Mouse (Mus musculus) embryo, embryonic 10 days (tissue): ENCODE data around the gene Cdh1.
A peak's percentile ranks its signal among the peaks of the same experiment; 100 is the strongest.
"Not testable (repeated sequence)": the region's sequence is repeated elsewhere in the genome, so short reads cannot be mapped to it uniquely, and the experiment has no call there.

Source experiments
- DNase-seq: peaks from one replicate; pipeline ENCODE4 v3.0.0-alpha.2; 2015; ENCODE audit warnings: low spot score

The Cdh1 gene

GRCm38 (mm10) chr8:106592458-106592857 lies 10.7 kb upstream of the Cdh1 start:
- DNase-seq, result no peak

GRCm38 (mm10) chr8:106595623-106596022 lies 7.5 kb upstream of the Cdh1 start:
- not testable (repeated sequence) for DNase-seq

DNA sequence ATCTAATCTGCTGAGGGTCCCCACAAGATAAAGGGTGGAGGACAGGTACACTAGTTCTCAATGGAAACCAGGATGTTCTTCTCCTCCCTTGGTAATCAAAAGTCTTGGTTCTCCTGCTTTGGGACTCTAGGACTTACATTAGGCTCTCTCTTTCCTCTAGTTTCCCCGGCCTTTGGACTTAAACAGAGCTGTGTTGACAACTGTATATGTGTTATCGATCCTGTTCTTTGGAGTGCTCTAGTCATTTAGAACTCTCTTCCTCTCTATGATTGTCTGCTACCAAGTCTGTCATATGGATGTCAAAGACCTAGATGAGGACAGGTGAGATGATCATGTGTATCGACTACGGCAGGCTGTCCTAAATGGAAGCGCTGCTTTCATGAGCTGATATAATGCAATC lies 6.1 kb upstream of the Cdh1 start:
- no peak for DNase-seq

GRCm38 (mm10) chr8:106599265-106599979 lies 3.7 kb upstream of the Cdh1 start:
- no peak for DNase-seq

DNA sequence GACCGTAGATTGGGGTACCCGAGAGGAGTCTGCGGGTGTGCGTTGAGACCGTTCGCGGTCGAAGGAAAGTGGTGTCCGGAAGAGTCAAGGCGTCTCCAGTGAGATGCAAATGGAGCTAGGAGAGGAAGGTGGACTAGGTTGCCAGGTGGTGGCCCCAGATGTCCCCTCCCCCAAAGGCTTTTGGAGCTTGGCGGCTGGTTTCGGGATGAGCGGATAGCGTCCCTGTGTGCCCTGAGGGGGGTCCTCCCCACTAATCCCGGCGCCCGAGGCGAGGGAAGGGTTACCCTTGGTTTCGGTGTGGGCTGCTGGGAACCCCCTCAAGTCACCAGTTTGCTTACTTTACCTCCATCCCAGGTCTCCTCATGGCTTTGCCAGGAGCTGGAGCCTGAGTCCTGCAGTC lies 782 bp downstream of the Cdh1 start:
- no peak for DNase-seq

DNA sequence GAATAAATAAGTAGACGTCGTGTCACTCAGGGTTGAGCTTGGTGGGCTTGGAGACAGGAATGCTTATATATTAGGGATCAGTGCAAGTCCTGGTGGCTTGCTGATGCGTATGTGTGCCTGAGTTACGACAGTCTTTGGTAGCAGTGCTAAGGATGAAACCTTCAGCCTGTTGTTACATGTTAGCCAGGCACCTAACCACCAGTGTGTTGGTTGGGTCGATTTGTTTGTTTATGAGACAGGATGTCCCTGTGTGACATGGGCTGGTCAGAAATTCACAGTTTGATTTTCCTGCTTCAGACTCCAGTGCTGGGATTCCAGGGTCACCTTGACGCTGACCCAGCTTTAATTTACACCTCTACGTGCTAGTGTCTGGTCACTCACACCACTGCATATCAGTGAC lies 2.5 kb downstream of the Cdh1 start:
- DNase-seq, result no peak

- DNase-seq, result no peak
Observed at GRCm38 (mm10) chr8:106606121-106606520, 3.0 kb downstream of the Cdh1 start.

DNA sequence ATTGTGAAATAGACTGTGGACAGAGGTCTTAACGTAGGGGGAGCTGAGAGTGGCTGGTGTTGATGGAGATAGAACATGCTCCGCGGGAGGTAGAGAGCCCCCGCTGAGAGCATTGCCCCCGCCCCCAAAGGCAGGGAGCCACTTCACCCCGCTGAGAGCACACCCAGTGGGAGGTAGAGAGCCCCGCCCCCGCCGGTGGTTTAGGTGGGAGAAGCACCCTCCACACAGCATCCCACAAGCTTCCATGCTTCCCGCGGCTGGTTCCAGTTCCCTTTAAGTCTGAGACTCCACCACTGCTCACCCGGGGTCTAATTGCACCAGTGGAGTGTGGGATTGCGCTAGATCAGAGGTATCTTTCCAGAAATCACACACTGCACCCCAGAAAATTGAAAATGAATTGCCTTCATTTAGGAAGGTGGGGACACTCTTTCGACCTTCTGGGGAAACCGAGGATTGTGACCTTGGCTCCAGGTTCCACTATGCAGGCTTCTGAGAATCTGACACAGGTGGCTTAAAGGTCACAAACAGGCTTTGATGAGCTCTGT lies 3.5 kb downstream of the Cdh1 start:
- no peak for DNase-seq

DNA sequence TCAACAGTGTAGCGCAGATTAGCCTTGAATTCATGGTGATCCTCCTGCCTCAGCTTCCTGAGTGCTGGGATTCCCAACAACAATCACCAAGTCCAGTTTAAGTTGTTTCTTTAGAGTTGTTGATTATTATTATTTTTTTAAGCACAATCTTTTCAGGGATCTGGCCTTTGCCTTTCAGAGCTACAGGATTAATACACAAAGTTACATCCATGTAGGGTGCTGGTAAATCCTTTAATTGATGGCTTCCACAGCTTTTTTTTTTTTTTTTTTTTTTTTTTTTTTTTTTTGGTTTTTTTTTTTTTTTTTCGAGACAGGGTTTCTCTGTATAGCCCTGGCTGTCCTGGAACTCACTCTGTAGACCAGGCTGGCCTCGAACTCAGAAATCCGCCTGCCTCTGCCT lies 4.6 kb downstream of the Cdh1 start:
- DNase-seq, result not testable (repeated sequence)

DNA sequence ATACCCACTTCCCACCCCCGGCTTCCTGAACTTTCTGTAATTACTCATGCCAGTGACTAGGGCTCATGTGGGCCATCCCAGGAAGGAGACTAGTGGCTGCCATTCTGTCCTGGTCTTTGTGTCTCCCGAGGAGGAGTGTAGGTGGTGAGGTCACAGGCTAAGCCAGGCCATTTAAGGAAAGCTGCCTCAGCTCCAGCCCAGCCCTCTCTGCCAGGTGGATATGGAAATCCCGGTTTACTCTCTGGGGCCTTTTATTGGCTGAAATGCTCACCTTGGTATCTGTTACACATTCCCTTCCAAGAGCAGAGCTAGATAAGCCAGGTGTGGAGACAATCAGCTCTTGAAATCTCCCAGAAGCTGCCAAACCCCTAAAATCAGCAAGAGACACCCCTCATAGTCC lies 5.3 kb downstream of the Cdh1 start:
- DNase-seq, result no peak

- no peak for DNase-seq
Observed at GRCm38 (mm10) chr8:106609076-106609903, 6.1 kb downstream of the Cdh1 start.

DNA sequence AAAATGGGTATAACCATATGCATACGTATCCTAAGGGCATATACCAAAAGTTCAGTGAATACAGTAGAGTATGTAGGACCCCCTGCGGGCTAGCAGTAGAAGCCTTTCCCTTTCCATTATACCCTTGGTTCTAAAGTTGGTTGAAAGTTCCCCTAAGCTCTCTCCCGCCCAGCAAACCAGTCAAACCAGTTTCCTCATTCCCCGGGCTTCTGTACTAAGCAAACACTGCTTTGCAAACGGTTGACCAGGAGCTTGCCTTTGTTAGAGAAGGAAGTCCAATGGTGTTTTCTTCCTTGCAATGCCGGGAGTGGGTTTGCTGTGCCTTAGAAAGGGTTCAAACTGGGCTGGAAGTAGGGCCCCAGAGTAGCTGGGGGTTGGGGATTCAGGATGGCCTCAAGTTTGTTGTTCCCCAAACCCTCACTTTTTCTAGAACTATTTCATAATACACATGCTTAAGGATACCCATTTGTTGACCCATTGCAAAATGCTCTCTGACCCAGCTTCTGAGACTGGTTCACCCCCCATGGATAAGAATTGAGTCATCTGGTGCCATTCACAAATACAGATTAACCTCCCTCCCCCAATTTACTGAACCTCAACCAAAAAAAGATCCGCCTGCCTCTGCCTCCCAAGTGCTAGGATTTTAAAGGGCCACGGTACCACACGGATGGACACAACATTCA lies 7.9 kb downstream of the Cdh1 start:
- DNase-seq, result no peak

GRCm38 (mm10) chr8:106612047-106612446 lies 8.9 kb downstream of the Cdh1 start:
- DNase-seq, result no peak

DNA sequence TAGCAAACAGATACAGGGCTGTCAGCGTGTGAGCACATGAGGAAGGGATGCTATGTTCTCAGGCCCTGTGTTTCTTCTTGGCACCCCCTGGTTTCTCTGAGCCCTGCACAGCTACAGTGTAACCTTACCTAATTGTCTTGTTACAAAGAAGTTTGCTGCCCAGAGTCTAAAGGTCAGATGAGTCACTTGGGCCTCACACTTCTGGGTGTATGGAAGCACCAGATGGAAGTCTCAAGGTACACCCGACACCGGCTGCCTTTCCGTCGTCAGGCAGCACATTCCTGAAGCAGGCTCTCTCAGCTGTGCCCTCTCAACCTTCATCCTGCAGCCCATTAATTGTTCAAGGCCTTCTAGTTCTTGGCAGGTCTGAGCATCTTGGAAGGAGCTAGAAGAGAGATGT lies 11.6 kb downstream of the Cdh1 start:
- DNase-seq, result peak; percentile 54

DNA sequence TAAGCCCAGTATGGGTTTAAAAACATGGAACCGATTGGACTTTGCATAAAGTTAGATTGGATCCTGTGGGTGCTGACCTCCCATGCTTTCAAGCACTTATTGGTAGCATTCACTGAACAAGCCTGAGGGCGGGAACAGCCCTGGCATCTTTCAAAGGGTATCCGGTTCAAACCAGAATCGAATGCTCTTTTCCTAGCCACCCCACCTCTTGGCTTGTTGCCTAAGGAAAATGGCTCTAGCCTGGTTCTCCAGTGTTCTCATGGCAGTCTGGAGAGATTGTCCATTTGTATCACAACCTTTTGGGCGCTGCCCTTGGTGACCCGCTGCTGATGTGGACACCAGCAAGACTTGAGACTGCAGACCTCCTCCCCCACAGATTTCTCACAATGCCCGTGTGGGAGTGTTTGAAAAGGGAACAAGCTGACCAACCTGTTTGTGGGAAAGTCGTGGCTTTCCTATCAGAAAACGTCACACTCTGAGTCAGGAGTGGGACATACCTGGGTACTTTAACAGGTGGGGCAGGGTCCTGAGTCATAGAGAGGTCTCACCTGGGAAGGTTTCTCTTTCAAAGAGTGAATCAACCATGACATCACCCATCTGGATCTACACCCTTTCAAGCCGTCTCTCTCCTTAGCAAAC lies 12.6 kb downstream of the Cdh1 start:
- DNase-seq, result no peak

GRCm38 (mm10) chr8:106616679-106617078 lies 13.5 kb downstream of the Cdh1 start:
- DNase-seq, result no peak

GRCm38 (mm10) chr8:106617196-106617595 lies 14.0 kb downstream of the Cdh1 start:
- no peak for DNase-seq

- DNase-seq, result no peak
Observed at GRCm38 (mm10) chr8:106617865-106618264, 14.7 kb downstream of the Cdh1 start.

DNA sequence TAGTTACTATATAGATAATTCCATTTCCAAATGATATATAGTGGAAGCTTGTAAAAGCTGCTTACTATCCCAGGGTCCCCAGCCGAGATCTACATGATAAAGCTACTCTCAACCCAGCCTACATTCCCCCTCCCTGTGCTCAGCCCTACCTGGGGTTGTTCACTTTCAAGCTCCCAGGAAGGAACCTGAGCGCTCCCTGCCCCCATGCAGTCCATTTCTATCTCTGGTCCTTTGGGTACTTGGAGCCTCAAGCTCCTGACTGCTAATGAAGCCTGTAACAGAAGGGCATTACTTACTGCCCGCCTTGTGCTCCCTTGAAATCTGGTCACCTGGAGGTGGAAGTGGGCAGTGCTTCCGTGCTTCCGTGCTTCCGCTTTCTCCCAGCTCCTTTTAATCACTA lies 15.2 kb downstream of the Cdh1 start:
- no peak for DNase-seq

DNA sequence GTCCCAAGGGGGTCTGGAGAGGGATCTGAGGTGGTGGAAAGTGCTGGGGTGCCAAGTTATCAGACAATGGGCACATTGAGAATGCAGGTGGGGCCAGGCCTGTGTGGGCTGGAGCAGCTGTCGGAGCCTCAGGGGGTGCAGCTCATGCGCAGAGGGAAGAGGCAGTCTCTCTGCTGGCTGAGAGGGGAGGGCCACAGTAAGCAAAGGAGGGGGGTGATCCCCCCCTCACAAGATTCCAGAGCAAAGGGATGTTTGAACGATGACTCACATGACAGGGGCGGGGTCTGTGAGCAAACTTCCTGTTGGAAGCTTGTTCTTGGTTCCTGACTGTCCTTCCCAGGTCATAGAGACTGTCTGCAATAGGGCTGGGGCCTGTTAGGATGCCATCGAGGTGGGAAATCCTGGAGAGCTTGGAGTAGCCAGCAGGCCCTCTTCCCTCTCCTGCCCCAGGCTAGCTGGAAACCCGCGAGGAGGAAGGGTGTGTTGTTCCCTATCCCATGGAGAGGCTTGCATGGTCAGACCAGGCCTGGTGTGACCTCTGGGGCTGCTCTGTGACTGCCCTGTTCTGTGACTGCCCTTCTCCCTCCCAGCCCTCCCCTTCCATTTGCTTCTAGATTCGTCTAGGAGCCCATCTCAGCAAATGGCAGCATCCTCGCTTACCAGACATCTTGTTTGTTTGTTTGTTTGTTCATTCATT lies 16.5 kb downstream of the Cdh1 start:
- DNase-seq, result peak; percentile 59

GRCm38 (mm10) chr8:106620488-106620887 lies 17.3 kb downstream of the Cdh1 start:
- DNase-seq, result no peak

DNA sequence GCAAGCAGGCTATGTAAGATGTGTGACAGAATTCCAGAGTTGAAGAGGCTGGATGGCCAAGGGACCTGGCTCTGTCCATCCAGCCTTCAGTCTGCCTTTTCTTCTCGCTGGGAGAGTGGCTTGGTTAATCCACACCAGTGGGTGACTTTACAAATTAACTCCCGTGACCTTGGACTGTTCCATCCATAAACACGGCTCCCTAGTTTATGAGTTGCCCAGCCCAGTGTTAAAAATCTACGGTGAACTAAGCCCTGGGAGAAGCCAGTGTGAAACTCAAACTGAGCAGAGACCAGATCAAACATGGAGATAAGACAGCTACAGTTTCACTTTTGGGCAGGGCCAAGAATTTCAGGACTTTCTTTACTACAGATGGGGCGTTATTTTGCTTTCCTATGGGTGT lies 19.9 kb downstream of the Cdh1 start:
- DNase-seq, result no peak
